Mouse (Mus musculus): ENCODE data around the gene Tbata. TPM values are rescaled to one million over a fixed set of nuclear protein-coding genes. Genes with fewer than 3 reads are reported as not detected.

Gene Tbata
- polyA plus RNA-seq, 1 experiment from 2014 or later, result not detected

DNA sequence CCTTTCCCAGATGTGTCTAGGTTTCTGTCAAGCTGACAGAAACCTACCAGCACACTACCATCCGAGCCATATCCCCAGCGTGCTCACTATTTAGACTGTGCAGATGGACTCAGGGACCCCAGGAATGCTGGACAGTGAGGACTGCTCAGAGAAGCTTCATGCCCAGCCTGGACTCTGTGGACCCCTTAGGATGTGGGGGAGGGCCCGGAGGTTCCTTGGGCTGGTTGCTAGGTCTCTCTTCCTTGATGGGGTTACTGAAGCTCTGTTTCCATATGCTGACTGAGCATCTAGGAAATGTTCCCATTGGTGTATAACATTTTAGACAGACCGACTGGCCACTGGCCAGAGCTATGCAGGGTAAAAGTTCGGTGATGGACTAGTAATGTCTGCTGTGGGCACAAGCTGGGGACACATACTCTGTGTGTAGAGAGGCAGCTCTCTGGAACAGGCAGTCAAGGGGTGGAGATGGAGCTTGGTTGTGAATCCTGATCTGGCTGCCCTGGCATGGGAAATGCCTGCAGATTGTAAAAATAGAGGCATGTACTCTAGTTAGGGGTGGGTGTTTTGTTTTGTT lies 24.1 kb downstream of the Tbata start:
- no peak overlapping the region for H3K4me3 ChIP-seq (ENCODE audit: low read depth, low read length)
- no peaks in the 10 kb centered on the region for H3K36me3 ChIP-seq (ENCODE audit: control insufficient read depth, insufficient read depth, low read length)
- no peaks in the 10 kb centered on the region for H3K27me3 ChIP-seq (ENCODE audit: control insufficient read depth, insufficient read depth, low read length)
- H3K4me1 ChIP-seq (ENCODE audit: control insufficient read depth, insufficient read depth, low read length), result no peaks in the 10 kb centered on the region
- no peak overlapping the region for H3K27ac ChIP-seq (ENCODE audit: low read depth, low read length)
- no peaks in the 10 kb centered on the region for H3K9me3 ChIP-seq (ENCODE audit: control insufficient read depth, low read length)
- WGBS, result 91% methylated on average over 5 of the region's 5 CpGs
- ATAC-seq (ENCODE audit: insufficient read depth, low FRiP score, low TSS enrichment) (no peak), DNase-seq (ENCODE audit: low spot score) (no peak)
- H3K4me2 ChIP-seq (ENCODE audit: low read depth), result no peak overlapping the region
- H3K9ac ChIP-seq (ENCODE audit: low read length), result no peak overlapping the region

DNA sequence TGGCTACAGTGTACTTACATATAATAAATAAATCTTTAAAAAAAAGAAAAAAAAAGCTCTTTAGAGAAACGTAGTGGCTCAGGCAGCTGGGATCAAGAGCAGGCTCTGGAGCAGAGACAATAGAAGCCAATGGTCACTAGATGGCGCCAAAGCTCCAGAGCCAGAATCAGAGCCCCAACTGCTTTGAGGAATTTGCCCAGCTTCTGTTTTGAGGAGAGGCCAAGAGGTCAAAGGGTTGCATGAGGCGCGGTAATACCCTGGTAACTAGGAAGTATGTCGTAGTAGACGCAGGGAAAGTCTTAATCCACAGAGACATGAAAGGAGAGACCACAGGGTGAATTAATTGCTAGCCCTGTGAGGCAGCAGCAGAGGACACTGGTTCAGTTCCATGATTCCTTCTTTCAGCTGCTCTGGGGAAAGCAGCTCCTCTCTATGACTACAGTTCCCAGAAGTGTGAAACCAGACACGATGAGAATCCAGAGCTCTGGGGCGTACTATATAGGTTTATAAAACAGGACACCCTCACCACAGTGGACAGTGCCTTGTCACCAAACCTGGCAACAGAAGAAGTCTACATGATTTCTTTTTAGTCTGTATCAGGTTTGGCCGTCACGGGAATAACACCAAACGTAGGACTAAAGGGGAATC lies 27.9 kb downstream of the Tbata start:
- Histone ChIP-seq H3K27me3 (ENCODE audit: control insufficient read depth, insufficient read depth, low read length) (no peaks in the 10 kb centered on the region), H3K36me3 (ENCODE audit: control insufficient read depth, insufficient read depth, low read length) (no peaks in the 10 kb centered on the region), H3K9ac (ENCODE audit: low read length) (no peak overlapping the region), H3K4me1 (ENCODE audit: control insufficient read depth, insufficient read depth, low read length) (no peaks in the 10 kb centered on the region), H3K9me3 (ENCODE audit: control insufficient read depth, low read length) (no peaks in the 10 kb centered on the region), H3K4me3 (ENCODE audit: low read depth, low read length) (no peak overlapping the region), H3K4me2 (ENCODE audit: low read depth) (no peak overlapping the region), H3K27ac (ENCODE audit: low read depth, low read length) (no peak overlapping the region)
- WGBS, result 30% methylated on average over 11 of the region's 11 CpGs
- ATAC-seq (ENCODE audit: insufficient read depth, low FRiP score, low TSS enrichment), result no peak
- peak; percentile 86 for DNase-seq (ENCODE audit: low spot score)

DNA sequence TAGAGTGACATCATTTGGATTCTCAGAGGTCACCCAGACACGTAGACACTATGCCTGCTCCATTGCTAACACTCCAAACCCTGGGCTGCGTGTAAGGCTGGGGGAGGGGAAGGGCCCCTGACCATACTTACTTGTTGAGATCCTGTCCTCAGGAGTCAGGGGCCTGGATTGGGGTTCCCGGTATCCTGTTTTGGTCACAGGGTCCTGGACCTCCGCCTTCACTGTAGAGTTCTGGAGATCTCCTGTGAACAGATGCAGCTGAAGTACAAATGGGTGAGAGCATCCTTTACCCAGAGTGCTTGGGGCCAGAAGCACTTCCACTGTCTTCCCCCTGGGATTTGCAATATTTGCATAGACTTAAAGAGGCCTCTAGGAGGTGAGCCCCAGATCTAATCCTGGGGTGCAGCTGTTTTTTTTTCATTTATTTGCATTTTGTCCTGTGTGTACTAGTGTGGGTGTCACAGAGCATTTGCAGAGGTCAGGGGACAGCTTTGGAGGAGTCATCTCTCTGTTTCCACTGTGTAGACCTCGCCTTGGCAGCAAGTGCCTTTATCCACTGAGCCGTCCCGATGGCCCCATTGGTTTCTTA lies 28.6 kb downstream of the Tbata start:
- no peaks in the 10 kb centered on the region for H3K4me1 ChIP-seq (ENCODE audit: control insufficient read depth, insufficient read depth, low read length)
- 68% methylated on average over 7 of the region's 7 CpGs for WGBS
- no peak for DNase-seq (ENCODE audit: low spot score)
- H3K27me3 ChIP-seq (ENCODE audit: control insufficient read depth, insufficient read depth, low read length), result no peaks in the 10 kb centered on the region
- no peaks in the 10 kb centered on the region for H3K9me3 ChIP-seq (ENCODE audit: control insufficient read depth, low read length)
- H3K9ac ChIP-seq (ENCODE audit: low read length), result no peak overlapping the region
- H3K27ac ChIP-seq (ENCODE audit: low read depth, low read length), result no peak overlapping the region
- no peaks in the 10 kb centered on the region for H3K36me3 ChIP-seq (ENCODE audit: control insufficient read depth, insufficient read depth, low read length)
- ATAC-seq (ENCODE audit: insufficient read depth, low FRiP score, low TSS enrichment), result no peak
- no peak overlapping the region for H3K4me3 ChIP-seq (ENCODE audit: low read depth, low read length)
- H3K4me2 ChIP-seq (ENCODE audit: low read depth), result no peak overlapping the region

DNA sequence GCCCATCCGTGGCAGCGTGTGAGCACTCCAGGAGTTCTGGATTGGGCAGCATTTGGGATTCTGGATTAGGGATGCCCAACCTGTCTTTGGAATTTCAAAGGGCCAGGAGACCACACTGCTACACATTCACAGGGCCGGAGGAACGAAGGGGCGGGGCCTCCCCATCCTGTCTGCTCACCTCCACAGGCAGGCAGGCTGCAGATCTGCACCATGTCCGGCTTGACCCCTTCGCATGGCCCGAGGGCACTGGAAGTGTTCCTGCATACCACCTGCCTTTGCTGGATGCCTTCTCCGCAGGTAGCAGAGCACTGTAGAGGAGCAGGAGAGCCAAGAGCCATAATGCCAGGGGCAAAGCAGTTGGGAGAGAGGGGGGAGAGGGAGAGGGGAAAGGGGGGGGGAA lies 29.2 kb downstream of the Tbata start:
- Histone ChIP-seq H3K36me3 (ENCODE audit: control insufficient read depth, insufficient read depth, low read length) (no peaks in the 10 kb centered on the region), H3K9me3 (ENCODE audit: control insufficient read depth, low read length) (no peaks in the 10 kb centered on the region), H3K27me3 (ENCODE audit: control insufficient read depth, insufficient read depth, low read length) (no peaks in the 10 kb centered on the region), H3K4me2 (ENCODE audit: low read depth) (no peak overlapping the region), H3K27ac (ENCODE audit: low read depth, low read length) (no peak overlapping the region), H3K9ac (ENCODE audit: low read length) (no peak overlapping the region; the same call in 1 of the 2 replicates), H3K4me1 (ENCODE audit: control insufficient read depth, insufficient read depth, low read length) (no peaks in the 10 kb centered on the region), H3K4me3 (ENCODE audit: low read depth, low read length) (no peak overlapping the region)
- WGBS, result 58% methylated on average over 9 of the region's 9 CpGs
- DNase-seq (ENCODE audit: low spot score) (no peak), ATAC-seq (ENCODE audit: insufficient read depth, low FRiP score, low TSS enrichment) (no peak)

DNA sequence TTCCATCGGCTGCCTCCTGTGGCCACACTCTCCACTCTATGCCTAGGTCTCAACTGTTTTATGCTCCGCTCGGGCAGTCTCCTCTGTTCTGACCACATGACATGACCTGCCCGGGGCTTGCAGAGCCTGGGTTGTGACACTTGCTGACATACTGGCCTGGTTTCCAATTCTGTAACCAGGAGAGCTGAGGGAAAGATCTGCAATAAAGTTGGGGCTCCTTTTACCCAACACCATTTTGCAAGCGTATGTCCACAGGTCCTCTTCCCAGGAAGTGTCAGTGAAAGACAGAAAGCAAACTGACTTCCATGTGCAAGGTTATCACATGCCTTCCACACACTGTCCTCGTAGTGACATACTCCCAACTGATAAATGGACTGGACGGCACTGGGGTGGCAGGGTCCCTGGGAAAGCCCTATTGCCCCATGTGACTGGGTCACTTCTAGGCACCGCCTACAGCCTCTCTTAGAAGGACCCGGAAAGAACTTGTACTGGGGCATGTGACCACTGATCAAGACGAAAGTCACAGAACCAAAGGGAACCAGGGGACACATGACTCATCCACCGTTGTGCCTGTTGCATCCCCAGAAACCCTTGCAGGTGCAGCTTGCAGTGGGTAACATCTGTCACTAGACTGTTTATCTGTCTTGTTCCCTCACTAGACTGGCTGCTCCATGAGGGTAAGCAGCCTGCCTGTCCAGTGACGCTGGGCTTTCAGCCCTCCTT lies 30.0 kb downstream of the Tbata start:
- Histone ChIP-seq H3K9me3 (ENCODE audit: control insufficient read depth, low read length) (no peaks in the 10 kb centered on the region), H3K27ac (ENCODE audit: low read depth, low read length) (no peak overlapping the region), H3K4me2 (ENCODE audit: low read depth) (no peak overlapping the region), H3K9ac (ENCODE audit: low read length) (no peak overlapping the region), H3K27me3 (ENCODE audit: control insufficient read depth, insufficient read depth, low read length) (no peaks in the 10 kb centered on the region), H3K36me3 (ENCODE audit: control insufficient read depth, insufficient read depth, low read length) (no peaks in the 10 kb centered on the region), H3K4me1 (ENCODE audit: control insufficient read depth, insufficient read depth, low read length) (no peaks in the 10 kb centered on the region), H3K4me3 (ENCODE audit: low read depth, low read length) (no peak overlapping the region)
- ATAC-seq (ENCODE audit: insufficient read depth, low FRiP score, low TSS enrichment) (no peak), DNase-seq (ENCODE audit: low spot score) (no peak)
- WGBS, result 83% methylated on average over 12 of the region's 12 CpGs

DNA sequence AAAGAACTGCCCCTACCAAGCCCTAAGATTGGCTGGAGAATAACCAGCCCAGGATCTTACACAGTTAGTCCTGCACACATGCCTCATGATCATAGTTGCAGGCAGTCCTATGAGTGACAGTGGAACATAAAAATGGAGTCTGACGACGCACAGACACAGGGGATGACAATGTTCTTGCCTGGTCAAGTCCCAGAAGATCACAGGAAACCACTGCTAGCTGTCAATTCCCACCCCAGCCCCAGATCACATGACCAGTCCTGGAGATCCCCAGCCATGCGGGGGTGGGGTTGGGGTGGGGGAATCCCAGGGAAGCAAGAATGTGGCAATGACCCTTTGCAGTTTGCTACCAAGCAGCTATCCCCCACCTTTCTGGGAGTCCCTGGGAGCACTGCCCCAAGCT lies 32.2 kb downstream of the Tbata start:
- no peak for ATAC-seq (ENCODE audit: insufficient read depth, low FRiP score, low TSS enrichment)
- no peak overlapping the region for H3K4me3 ChIP-seq (ENCODE audit: low read depth, low read length)
- no peak overlapping the region for H3K9ac ChIP-seq (ENCODE audit: low read length)
- H3K36me3 ChIP-seq (ENCODE audit: control insufficient read depth, insufficient read depth, low read length), result no peaks in the 10 kb centered on the region
- no peak overlapping the region for H3K4me2 ChIP-seq (ENCODE audit: low read depth)
- H3K4me1 ChIP-seq (ENCODE audit: control insufficient read depth, insufficient read depth, low read length), result no peaks in the 10 kb centered on the region
- H3K9me3 ChIP-seq (ENCODE audit: control insufficient read depth, low read length), result no peaks in the 10 kb centered on the region
- WGBS, result 75% methylated on average over 3 of the region's 3 CpGs
- DNase-seq (ENCODE audit: low spot score), result no peak
- no peaks in the 10 kb centered on the region for H3K27me3 ChIP-seq (ENCODE audit: control insufficient read depth, insufficient read depth, low read length)
- no peak overlapping the region for H3K27ac ChIP-seq (ENCODE audit: low read depth, low read length)

DNA sequence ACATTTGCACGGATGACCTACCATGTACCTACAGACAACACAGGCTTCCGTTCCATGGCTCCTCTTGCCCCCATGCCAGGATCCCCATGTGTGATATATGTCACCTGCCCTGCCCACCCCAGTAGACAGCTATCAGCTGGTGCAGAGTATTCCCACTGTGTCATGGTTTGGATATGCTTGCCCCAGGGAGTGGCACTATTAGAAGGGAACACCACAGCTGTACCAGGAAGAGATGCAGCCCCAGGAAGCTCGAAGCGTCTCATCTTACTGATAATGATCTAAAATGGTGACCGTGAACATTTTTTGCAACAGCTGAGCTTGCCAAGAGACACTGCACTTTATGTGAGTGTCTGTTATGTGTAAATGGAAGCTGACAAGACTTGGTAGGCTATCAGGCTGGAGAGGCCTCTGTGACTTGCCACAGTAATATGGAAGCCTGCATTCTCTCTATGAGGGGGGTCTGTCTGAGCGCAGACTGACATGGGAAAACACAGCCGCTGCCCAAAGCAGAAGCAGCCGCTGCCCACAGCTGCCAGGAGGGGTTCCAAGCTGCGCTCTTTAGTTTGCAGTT lies 36.4 kb downstream of the Tbata start:
- H3K4me3 ChIP-seq (ENCODE audit: low read depth, low read length), result no peak overlapping the region
- no peaks in the 10 kb centered on the region for H3K4me1 ChIP-seq (ENCODE audit: control insufficient read depth, insufficient read depth, low read length)
- 83% methylated on average over 9 of the region's 9 CpGs for WGBS
- no peaks in the 10 kb centered on the region for H3K36me3 ChIP-seq (ENCODE audit: control insufficient read depth, insufficient read depth, low read length)
- no peak for ATAC-seq (ENCODE audit: insufficient read depth, low FRiP score, low TSS enrichment)
- H3K4me2 ChIP-seq (ENCODE audit: low read depth), result no peak overlapping the region
- no peak overlapping the region for H3K27ac ChIP-seq (ENCODE audit: low read depth, low read length)
- no peak for DNase-seq (ENCODE audit: low spot score)
- H3K9ac ChIP-seq (ENCODE audit: low read length), result no peak overlapping the region
- H3K27me3 ChIP-seq (ENCODE audit: control insufficient read depth, insufficient read depth, low read length), result no peaks in the 10 kb centered on the region
- no peaks in the 10 kb centered on the region for H3K9me3 ChIP-seq (ENCODE audit: control insufficient read depth, low read length)

DNA sequence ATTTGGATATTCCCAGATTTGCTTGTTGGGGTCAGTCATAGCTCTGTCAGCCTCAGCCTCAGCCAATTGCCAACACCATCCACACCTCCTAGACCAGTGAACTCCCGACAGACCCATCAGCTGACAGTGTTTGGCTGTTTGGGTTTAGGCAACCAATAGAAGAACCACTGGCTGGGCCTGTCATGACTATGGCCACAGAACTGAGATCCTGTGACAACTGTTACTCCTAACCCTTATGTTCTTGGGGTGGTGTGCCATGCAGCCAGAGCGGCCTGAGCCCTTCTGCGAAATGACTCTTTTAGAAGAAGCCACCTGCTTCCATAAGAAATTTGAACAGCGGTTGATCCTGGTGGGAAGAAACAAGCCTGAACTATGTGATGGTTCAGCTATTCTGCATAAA lies 39.4 kb downstream of the Tbata start:
- no peak overlapping the region for H3K4me2 ChIP-seq (ENCODE audit: low read depth)
- H3K9me3 ChIP-seq (ENCODE audit: control insufficient read depth, low read length), result no peaks in the 10 kb centered on the region
- no peaks in the 10 kb centered on the region for H3K27me3 ChIP-seq (ENCODE audit: control insufficient read depth, insufficient read depth, low read length)
- no peak overlapping the region for H3K4me3 ChIP-seq (ENCODE audit: low read depth, low read length)
- H3K27ac ChIP-seq (ENCODE audit: low read depth, low read length), result no peak overlapping the region
- H3K36me3 ChIP-seq (ENCODE audit: control insufficient read depth, insufficient read depth, low read length), result no peaks in the 10 kb centered on the region
- H3K9ac ChIP-seq (ENCODE audit: low read length), result no peak overlapping the region
- no peaks in the 10 kb centered on the region for H3K4me1 ChIP-seq (ENCODE audit: control insufficient read depth, insufficient read depth, low read length)
- DNase-seq (ENCODE audit: low spot score) (no peak), ATAC-seq (ENCODE audit: insufficient read depth, low FRiP score, low TSS enrichment) (no peak)
- WGBS, result 83% methylated on average over 4 of the region's 4 CpGs
